Mouse (Mus musculus) kidney, adult 2 months (tissue): ENCODE measurements around the gene Gal3st2.

Source experiments
- CTCF ChIP-seq: fragments of 200-500 bp; conservative IDR thresholded peaks from 2 replicates; pipeline ENCODE4 v1.5.1; 2011; ENCODE audit warnings: low read depth, mild to moderate bottlenecking, control low read depth, low read length, moderate library complexity, mixed read lengths; ENCODE audit not compliant: insufficient read depth, insufficient read length
- POLR2A ChIP-seq: fragments of 200-500 bp; IDR thresholded peaks from one replicate; pipeline ENCODE4 v1.6.1; 2011; ENCODE audit warnings: low read depth, low read length, control low read depth

DNA sequence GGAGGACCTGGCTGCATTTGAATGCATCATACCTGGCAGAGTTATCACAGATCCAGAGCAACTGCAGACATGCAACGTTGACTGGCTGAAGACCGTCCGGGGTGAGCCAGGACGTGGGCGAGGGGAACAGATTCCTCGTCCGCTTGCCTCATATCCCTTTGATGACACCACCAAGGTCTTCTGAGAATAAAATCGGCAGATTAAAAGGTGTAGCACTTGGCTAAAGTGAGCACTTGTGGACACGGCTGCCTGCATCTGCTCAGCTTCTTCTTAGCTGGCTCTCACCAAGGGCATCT lies 34.6 kb upstream of the Gal3st2 start:
- TF ChIP-seq CTCF = no peak
- no peak for TF ChIP-seq POLR2A
